Mouse (Mus musculus) ES-E14 (cell line): Measurements from ENCODE around the gene Plch2.

Experiments used
- CHD2 ChIP-seq: IDR thresholded peaks from 2 replicates; pipeline ENCODE4 v1.6.1; 2014; ENCODE audit warnings: mild to moderate bottlenecking, low read depth, low read length, inconsistent platforms
- MAFK ChIP-seq: IDR thresholded peaks from 2 replicates; pipeline ENCODE4 v1.6.1; 2014; ENCODE audit warnings: mild to moderate bottlenecking, low read depth, low read length, inconsistent platforms; ENCODE audit not compliant: insufficient read depth
- ZC3H11A ChIP-seq: IDR thresholded peaks from 2 replicates; pipeline ENCODE4 v1.6.1; 2012; ENCODE audit warnings: low read depth, mild to moderate bottlenecking, inconsistent platforms, low read length, borderline replicate concordance

DNA sequence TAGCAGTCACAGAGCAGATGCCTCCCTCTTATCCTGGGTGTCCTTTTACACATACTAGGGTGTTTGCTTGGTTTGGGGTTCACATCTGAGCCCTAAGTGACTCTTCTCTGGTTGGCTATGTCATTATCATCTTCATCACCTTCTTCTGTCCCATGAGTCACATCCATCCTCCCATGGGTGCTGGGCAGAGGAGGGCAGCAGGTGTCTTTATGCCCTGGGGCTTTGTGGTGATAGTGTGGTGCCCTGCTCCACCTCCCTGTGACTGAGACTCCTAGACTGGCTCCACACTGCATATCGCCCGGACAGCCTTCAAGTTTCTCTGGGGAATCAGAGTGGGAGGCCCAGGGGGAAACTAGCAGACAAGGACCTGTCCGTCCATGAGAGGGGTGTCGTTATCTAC is 42.0 kb upstream of the Plch2 start:
- no peak for TF ChIP-seq ZC3H11A
- no peak for TF ChIP-seq MAFK
- TF ChIP-seq CHD2 = no peak
